Mouse (Mus musculus): ENCODE measurements around the gene Gm20431.
"Not testable (repeated sequence)": the region's sequence is repeated elsewhere in the genome, so short reads cannot be mapped to it uniquely, and the experiment has no call there.

Gene Gm20431

DNA sequence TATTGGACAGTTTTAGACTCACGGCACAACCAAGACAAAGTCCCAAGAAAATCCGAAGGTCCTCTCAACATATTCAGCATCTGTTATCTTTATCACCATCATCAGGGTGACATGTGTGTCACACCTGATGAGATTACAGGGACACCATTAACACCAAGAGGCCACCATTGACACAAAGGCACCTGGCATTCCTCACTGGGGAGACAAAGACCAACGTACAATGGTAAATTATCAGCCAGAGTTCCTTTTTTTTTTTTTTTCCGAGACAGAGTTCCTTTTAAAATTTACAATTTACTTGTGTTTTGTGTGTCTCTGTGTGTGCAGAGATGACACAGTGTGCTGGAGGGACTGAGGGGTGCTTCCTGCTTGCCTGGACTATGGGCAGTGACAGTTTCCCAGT is 8.1 kb upstream of the Gm20431 start:
- in situ Hi-C loops (cut with MboI; ENCODE audit: low pct_unique_long_range_greater_than_20kb in 1 of 2, low sequenced_read_pairs in 2 of 2, unreplicated experiment in 1 of 2) = no loop called here

DNA sequence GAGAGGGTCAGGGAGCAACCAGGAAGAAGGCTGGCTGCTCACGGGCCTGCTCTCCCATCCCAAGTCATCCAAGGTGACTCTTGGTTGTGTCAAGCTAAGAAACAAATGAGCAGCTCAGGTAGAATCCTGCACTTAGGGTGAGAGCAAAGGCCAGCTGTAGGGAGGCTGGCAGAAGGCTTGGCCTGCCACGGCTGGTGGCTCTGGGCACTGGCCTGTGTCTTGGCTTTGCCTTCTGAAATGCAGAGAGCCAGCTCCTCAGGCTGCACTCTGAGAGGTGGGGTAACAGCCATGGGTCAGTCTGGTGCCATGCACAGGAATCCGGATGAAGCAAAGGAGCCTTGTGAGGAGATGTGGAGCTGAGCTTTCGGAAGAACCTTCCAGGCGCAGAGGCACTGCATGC is 7.1 kb upstream of the Gm20431 start:
- in situ Hi-C loops (cut with MboI; ENCODE audit: low pct_unique_long_range_greater_than_20kb in 1 of 2, low sequenced_read_pairs in 2 of 2, unreplicated experiment in 1 of 2) = no loop called here

DNA sequence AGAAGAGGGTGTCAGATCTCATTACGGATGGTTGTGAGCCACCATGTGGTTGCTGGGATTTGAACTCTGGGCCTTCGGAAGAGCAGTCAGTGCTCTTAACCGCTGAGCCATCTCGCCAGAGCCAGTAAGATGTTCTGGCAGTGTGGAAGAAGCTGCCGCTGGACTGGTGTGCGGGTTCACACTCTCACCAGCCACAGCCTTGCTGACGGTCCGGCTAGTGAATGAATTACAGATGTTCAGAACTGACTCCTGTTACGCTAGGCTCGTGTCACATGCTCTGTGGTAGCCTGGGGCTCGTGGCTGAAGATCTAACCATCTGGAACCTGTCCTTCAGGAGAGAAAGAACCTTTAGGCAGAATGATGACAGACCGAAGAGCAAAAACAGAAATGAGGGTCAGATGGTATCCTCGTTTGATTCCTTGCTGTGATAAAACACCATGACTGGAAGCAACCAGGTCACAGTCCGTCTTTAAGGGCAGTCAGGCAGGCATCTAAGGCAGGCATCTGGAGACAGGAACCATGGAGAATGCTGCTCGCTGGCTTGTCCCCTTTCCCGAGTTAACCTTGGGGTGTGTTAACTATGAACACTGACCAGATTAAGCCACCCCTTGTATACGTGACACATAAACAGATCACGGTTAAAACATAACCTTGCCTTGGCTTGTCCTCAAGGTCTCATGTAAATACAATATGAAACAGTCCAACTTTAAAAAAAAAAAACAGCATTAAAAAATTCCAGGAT is 4.8 kb upstream of the Gm20431 start:
- in situ Hi-C loops (cut with MboI; ENCODE audit: low pct_unique_long_range_greater_than_20kb in 1 of 2, low sequenced_read_pairs in 2 of 2, unreplicated experiment in 1 of 2) = no loop called here

DNA sequence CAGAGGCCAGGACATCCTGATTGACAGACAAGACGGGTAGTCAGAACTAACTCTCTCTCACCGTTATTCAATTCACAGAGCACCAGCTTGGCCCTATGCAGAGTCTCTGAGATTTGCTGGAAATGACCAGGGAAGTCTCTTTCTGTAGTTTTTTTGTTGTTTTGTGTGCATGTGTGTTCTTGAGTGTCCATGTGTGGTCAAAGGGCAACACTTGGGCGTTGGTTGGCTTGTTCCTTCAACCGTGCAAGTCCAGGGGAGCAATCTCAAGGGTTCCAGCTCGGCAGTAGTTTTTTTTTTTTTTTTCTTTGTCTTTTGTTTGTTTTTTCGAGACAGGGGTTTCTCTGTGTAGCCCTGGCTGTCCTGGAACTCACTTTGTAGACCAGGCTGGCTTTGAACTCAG is 1.4 kb upstream of the Gm20431 start:
- in situ Hi-C loops (cut with MboI; ENCODE audit: low pct_unique_long_range_greater_than_20kb in 1 of 2, low sequenced_read_pairs in 2 of 2, unreplicated experiment in 1 of 2) = loop anchor here in 1 of 2 experiments (5.0 kb wide), 1 partner anchor 130 kb away; no protein-coding TSS in a partner anchor

DNA sequence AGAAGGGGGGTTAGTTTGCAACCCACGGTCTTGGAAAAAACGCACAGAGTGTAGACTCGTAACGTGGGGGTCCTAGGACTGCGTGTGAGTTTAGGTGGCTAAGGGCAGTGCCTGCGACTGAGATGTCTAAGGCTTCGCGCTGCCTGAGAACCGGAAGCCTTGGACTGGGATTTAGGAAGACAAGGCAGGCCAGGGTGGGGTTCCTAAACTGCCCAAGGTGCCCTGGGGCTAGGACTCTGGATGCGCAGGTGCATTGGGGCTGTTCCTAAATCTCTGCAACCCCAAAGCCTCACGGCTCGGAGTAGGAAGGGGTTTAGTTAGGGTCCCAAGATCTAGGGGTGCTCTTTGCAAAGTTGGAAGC is 705 bp downstream of the Gm20431 start:
- in situ Hi-C loops (cut with MboI; ENCODE audit: low pct_unique_long_range_greater_than_20kb in 1 of 2, low sequenced_read_pairs in 2 of 2, unreplicated experiment in 1 of 2) = loop anchor here in 1 of 2 experiments (5.0 kb wide), 1 partner anchor 128 kb away; no protein-coding TSS in a partner anchor

DNA sequence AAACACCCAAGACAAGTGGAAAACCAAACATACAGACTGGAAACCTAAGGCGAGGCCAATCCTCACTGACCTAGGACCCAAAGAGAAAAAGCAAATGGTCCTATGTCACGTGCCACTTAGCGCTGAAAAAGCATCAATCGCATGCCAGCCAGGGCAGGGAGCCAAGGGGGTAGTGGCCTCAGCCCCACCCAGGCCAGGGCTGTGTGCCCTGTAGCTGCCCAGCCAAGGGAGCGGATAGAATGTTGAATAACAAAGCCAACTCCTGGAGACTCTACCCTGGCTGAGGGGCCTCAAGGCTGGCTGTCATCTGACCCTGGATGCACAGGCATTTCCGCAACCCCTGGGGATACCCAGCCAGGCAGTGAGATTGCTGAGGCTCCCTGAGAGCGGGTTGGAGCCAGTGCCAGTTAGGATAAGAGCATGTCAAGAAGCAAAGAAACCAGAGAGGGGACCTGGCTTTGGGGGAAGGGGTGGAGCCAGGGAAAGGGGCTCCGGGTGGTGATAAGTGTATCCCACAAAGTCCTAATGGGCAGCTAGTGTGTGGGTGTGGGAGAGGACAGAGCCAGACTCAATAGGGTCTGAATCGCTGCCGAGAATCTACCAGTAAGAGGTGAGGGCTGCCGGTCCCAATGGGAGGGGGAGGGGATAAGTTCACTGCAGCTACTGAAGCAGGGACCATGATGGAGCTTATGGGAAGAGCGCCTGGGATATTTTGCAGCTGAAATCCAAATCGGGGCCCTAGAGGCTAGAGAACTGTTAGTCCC is 1.3 kb downstream of the Gm20431 start:
- in situ Hi-C loops (cut with MboI; ENCODE audit: low pct_unique_long_range_greater_than_20kb in 1 of 2, low sequenced_read_pairs in 2 of 2, unreplicated experiment in 1 of 2) = loop anchor here in 1 of 2 experiments (5.0 kb wide), 1 partner anchor 128 kb away; no protein-coding TSS in a partner anchor

DNA sequence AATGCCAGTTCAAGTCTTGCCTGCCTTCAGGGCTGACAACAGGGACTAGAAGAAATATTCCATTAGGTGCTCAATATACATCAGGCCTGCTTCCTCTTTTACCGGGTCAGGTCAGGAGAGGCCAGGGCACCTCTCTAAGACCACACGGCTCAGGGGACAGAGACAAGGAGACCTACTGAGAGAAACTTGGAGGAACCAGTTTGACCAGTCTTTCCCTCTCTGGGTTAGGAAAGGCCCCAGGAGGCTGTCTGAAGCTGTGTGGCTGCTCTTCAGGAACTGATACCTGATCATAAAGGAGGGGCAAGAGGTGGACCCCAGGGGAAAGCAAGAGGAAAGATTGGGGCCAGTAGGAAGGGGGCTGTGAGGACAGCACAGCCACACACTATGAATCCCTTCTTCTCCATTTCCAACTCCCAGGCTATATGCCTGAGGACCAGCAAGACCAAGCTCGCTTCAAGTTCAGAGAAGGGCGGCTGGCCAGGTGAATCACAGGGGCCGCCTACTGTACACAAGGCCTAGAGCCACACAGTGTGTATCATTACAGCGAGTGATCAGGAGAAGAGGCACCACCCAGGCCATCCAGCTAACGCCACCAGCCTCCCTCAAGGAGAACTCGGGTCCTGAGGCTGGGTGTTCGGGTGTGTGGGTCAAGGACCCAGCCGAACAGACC is 2.0 kb downstream of the Gm20431 start:
- in situ Hi-C loops (cut with MboI; ENCODE audit: low pct_unique_long_range_greater_than_20kb in 1 of 2, low sequenced_read_pairs in 2 of 2, unreplicated experiment in 1 of 2) = no loop called here

DNA sequence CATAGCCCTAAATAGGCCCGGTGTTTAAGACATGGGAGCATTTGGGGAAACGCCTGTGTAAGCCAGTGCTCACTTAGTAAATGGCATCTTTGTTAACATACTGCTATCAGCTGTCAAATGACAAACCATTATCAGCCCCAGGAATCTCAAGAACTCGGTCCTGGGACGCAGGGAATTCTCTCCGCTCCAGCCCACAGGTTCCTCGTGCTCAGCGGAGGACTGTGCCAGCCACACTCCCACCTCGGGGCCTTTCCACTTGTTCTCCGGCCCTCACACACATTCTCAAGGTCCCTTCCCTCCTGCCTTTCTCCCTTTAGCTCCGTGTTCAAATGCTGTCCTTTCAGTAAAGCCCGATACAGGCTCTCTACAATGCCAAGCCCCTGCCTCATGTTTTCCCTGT is 2.6 kb downstream of the Gm20431 start:
- in situ Hi-C loops (cut with MboI; ENCODE audit: low pct_unique_long_range_greater_than_20kb in 1 of 2, low sequenced_read_pairs in 2 of 2, unreplicated experiment in 1 of 2) = no loop called here

DNA sequence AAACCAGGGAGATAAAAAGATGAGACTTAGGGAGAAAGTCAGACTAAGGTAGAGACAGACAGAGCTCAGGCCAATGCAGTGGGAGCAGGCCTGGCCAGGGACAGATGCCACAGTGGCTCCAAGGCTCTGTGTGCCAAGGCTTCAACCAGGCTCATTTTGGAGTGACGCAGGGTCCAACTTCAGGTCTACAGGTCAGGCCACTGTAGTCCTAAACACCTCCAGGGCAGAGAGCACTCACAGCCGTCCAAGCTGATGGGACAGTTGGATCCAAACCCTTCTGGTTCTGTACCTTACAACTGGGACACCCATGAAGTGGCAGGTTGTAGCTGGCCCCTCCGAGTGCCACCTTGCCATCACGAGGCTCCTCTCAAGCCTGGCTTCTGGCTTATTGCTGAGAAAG is 3.3 kb downstream of the Gm20431 start:
- in situ Hi-C loops (cut with MboI; ENCODE audit: low pct_unique_long_range_greater_than_20kb in 1 of 2, low sequenced_read_pairs in 2 of 2, unreplicated experiment in 1 of 2) = no loop called here

DNA sequence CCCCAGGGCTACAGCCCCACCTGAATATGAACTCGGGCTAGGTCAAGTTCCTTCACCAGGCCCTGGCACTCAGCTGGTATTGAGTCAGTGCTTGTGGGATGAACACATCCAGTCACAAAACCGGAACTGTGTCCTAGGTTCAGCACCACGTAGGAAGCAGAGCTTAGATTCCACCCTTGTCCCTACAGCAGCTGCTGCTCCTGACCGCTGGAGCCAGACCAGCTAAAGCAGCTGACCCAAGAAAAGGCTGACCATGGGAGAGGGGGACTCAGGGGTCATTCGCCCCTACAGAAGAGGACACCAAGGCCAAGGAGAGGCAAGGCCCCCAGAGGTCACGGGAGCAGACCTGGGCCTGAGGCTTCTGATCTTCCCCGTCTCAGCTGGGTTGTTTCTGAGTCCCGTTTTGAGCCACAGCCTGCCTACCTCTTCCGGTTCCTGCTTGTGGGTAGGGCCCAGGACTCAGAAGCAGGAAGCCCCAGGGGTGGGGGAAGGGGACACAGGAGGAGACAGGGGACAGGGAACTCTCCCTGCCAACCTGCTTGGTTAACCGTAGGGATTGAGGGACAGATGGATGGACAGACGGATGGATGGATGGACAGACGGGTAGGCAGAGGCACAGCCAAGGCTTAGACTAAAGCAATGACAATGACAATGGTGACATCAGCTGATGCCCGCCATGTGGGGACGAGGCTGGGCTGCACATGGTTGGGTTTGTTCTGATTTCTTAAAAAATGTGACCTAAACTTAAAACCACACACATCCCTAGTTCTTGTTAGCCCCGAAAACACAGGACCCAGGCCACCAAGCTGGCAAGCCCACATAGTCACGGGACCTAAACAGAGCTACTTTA is 4.4 kb downstream of the Gm20431 start:
- in situ Hi-C loops (cut with MboI; ENCODE audit: low pct_unique_long_range_greater_than_20kb in 1 of 2, low sequenced_read_pairs in 2 of 2, unreplicated experiment in 1 of 2) = no loop called here

DNA sequence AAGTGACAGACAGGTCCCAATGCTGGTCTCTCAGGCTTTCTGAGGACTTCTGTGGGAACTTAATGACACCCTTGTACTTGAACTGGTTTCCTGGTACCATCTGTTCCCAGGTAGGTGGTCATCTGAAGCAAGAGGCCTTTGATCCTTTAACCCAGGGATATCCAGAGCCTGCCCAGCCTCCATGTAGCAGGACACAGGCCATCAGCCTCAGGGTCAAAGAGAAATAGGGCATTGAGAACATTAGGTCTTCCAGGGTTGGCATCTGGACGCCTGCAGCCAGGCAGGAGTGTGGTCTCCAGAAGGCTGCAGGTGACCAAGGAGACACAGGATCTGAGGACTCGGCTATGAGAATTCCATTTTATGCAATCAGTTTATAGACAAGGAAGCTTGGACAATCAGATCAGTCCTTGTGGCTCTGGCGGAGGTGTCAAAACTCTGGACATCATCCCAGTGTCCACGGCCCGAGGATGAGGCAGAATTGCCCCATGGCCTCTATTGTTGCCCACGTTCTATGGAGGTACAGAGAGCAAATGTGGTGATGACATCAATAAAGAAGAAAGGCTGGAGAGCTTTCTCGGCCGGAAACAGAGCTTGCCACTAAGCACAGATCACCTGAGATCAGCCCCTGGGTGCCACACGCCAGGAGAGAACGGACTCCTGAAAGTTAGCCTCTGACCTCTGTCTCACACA is 6.2 kb downstream of the Gm20431 start:
- in situ Hi-C loops (cut with MboI; ENCODE audit: low pct_unique_long_range_greater_than_20kb in 1 of 2, low sequenced_read_pairs in 2 of 2, unreplicated experiment in 1 of 2) = no loop called here

DNA sequence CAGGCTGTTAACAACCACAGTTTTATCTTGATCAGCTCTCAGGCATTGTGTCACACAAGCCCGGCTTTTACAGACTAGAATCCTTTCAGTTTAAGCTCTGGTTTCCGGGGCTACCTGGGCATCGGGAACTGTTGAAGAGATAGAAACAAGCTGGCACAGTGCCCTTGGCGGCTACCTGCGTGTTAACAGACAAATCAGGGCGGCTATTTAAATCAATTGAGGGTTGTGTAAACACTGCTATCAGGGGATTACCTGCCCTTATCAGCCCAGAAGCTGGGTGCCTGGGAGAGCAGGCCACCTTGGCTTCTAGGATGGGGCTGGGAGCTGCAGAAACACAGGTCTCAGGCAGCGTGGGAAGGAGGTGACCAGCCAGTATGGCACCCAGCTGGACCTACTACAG is 8.6 kb downstream of the Gm20431 start:
- in situ Hi-C loops (cut with MboI; ENCODE audit: low pct_unique_long_range_greater_than_20kb in 1 of 2, low sequenced_read_pairs in 2 of 2, unreplicated experiment in 1 of 2) = no loop called here

DNA sequence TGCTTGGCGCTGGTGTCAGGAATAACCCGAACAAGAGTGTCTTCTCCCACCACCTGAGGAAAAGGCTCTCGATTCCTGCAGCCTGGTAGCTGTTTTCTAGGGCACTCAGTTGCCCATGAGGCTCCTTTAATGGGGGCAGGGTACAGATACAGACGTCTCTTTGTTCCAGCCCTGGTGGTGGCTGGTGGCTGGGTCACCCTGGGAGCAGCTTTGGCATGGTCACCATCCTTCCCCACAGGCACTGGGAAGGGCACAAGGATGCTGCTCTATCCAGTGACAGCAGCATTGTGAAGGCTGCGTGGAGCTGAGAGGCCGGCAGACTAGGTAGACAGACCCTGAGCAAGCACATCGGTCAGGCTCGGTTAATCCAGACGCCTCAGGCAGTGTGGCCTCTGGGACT is 9.7 kb downstream of the Gm20431 start:
- in situ Hi-C loops (cut with MboI; ENCODE audit: low pct_unique_long_range_greater_than_20kb in 1 of 2, low sequenced_read_pairs in 2 of 2, unreplicated experiment in 1 of 2) = no loop called here

DNA sequence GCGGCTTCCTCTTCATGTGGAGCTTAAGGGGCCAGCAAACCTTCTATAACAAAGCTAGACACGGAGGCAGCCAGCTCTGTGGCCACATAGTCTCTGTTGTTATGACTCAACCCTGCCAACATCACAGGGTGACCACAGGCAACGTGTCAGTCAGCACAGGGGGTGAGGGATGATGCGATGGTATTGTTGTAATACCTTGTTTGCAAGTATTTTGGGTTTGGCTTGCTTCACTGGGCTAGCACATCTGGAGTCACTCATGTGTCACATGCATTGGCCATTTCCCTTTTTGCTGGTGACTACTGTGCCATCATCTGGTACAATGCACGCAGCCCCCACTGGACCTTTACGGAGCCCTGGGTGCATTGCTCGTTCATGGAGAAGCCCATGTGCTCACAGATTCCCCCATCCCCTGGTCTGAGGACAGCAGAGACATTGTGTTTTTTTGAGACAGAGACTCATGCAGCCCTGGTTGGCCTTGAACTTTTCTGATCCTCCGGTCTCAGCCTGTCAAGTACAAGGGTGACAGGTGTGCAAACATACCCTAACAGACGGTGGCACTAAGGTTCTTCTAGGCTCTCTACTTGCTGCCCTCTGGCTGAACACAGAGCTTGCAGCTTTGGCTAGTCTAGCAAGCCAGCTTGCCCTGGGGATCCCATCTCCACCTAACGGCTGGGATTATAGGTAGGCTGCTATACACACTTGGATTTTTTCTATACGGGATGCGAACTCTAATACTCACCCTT is 11.8 kb downstream of the Gm20431 start:
- in situ Hi-C loops (cut with MboI; ENCODE audit: low pct_unique_long_range_greater_than_20kb in 1 of 2, low sequenced_read_pairs in 2 of 2, unreplicated experiment in 1 of 2) = no loop called here

DNA sequence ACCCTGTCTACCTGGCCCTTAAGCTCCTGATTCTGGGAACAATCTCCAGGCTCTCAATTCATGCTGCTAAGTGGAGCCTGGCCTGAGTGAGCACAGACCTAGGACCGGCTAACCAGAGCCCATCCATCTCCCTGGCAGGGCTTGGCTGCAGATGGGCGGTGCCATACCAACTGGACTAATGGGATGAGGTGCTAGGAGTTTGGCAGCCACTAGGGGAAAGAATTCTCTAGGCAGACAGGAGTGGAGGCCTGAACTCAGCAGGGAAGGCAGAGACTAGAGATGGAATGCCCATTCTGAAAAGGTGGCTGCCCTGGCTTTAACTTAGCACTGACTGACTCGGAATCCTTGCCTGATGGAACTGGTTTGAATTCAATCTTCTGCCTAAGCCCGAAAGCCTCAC is 14.9 kb downstream of the Gm20431 start:
- in situ Hi-C loops (cut with MboI; ENCODE audit: low pct_unique_long_range_greater_than_20kb in 1 of 2, low sequenced_read_pairs in 2 of 2, unreplicated experiment in 1 of 2) = no loop called here

DNA sequence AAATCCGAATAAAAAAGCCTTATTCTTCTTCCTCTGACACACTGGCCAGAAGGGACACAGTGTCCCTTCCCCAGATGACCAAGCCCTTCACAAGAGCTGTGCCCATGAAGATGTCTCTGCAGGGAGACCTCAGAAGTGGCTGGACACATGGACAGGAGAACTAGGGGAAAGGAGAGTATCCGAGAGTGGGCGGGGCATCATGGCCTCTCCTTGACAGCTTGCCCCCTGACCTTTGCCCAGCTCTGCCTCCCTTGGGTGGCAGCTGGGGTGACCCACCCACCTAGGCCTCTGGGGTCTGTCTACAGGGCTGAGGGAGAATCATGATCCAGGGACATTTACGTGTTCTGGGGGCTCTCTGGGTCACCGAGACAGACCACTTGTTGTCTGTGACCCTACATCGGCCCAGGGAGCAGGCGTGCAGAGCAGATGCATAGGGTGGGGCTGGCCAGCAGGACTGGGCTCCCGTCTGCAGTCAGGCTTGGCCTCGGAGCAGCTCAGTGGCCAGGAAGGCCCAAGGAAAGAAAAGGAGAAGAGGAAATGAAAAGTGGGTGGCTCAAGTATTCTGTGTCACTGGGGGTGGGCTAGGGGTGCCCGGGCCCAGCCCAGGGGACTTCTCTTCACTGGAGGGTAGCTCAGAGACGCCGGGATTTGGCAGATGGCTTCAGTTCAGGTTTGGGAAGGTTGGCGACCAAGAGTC is 17.8 kb downstream of the Gm20431 start:
- in situ Hi-C loops (cut with MboI; ENCODE audit: low pct_unique_long_range_greater_than_20kb in 1 of 2, low sequenced_read_pairs in 2 of 2, unreplicated experiment in 1 of 2) = not testable (repeated sequence)

DNA sequence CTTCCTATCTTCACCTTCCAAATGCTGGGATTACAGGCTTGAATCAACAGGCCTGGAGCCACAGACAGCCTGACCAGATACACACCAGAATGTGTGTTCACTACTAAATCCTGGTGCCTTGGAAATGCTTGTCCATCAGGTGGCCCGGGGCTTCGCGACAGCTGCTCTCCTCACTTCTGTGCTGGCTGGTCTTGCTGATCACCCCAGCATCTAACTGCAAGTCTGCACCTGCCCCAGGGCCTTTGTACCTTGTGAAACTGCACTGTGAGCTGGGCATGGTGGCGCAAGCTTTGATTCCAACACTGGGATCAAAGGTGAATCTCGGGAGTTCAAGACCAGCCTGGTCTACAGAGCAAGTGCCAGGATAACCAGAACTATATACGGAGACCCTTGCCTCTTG is 19.1 kb downstream of the Gm20431 start:
- in situ Hi-C loops (cut with MboI; ENCODE audit: low pct_unique_long_range_greater_than_20kb in 1 of 2, low sequenced_read_pairs in 2 of 2, unreplicated experiment in 1 of 2) = no loop called here

All from mouse embryonic stem cell (cell line).